Mouse (Mus musculus) heart, embryonic 11.5 days (tissue): ENCODE measurements around the gene Tssk4. TPM values are rescaled to one million over a fixed set of nuclear protein-coding genes. Genes with fewer than 3 reads are reported as not detected.

Experiments
- ATAC-seq: fragments of 200-750 bp; cut with Nextera tagmentation; replicated peaks from 2 replicates; pipeline ENCODE4 v1.8.0; 2017; ENCODE audit warnings: moderate library complexity; ENCODE audit not compliant: insufficient number of reproducible peaks, low FRiP score, low TSS enrichment
- H3K27ac ChIP-seq: fragments of 300-500 bp; sonication (generic); 2 replicates; pipeline ENCODE4 v1.5.1; 2014; ENCODE audit warnings: mild to moderate bottlenecking, low read depth, low read length
- H3K27me3 ChIP-seq: fragments of 300-500 bp; sonication (generic); 2 replicates; pipeline ENCODE4 v1.6.1; 2014; ENCODE audit warnings: mild to moderate bottlenecking, low read length, mixed read lengths; ENCODE audit not compliant: control insufficient read depth, insufficient read depth
- H3K36me3 ChIP-seq: fragments of 300-500 bp; sonication (generic); 2 replicates; pipeline ENCODE4 v1.6.1; 2014; ENCODE audit warnings: mild to moderate bottlenecking, low read length, moderate library complexity, mixed read lengths; ENCODE audit not compliant: control insufficient read depth, insufficient read depth
- H3K4me1 ChIP-seq: fragments of 300-500 bp; sonication (generic); 2 replicates; pipeline ENCODE4 v1.6.1; 2014; ENCODE audit warnings: low read length; ENCODE audit not compliant: control insufficient read depth, insufficient read depth
- H3K4me2 ChIP-seq: fragments of 300-500 bp; sonication (generic); 2 replicates; pipeline ENCODE4 v1.6.1; 2014; ENCODE audit warnings: mild to moderate bottlenecking, moderate library complexity
- H3K4me3 ChIP-seq: fragments of 300-500 bp; sonication (generic); 2 replicates; pipeline ENCODE4 v1.5.1; 2014; ENCODE audit warnings: low read depth, low read length
- H3K9ac ChIP-seq: fragments of 300-500 bp; sonication (generic); 2 replicates; pipeline ENCODE4 v1.6.1; 2014; ENCODE audit warnings: mild to moderate bottlenecking, low read depth, low read length, moderate library complexity
- H3K9me3 ChIP-seq: fragments of 300-500 bp; sonication (generic); replicated peaks from 2 replicates; pipeline ENCODE4 v1.6.1; 2016; ENCODE audit warnings: low read length; ENCODE audit not compliant: control insufficient read depth
- WGBS: fragments of 180-500 bp; shearing (Covaris S2); extraction: QIAGEN DNeasy Blood & Tissue Kit; methylation state at CpG from one replicate; pipeline ENCODE4 v1.1.7; 2014; ENCODE audit not compliant: insufficient replicate concordance; 5-methylcytosine and 5-hydroxymethylcytosine counted together
- polyA plus RNA-seq: library from polyadenylated mRNA; unstranded; fragments of >200 nt; fragmentation: Nextera tagmentation; extraction: Ambion mirVana; gene quantifications from 2 replicates; pipeline ENCODE4 v1.2.1, GENCODE M21; 2014

The Tssk4 gene
- polyA plus RNA-seq, result 0.63 TPM in 2 replicates

DNA sequence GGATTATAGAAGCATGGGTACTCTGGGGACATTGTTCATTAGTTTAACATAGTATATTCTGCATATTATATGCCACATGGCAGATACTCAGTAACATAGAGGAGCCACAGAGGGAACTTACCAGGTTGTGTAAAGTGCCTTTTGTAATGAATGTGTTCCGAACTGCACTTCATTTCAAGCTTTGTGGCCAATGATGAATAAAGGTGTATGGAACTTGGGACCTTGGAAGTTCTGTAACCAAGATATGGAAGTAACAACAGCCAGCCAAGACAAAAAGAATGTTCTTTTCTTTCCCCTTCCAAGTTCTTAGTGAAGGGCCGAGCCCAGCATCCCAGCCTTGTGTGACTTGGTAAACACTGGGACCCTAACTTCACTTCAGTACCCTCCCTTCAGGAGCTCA lies at the start of gene Tssk4:
Tssk4 (plus strand) TSS at position 301 of the 400 bp plus-strand sequence.
- Histone ChIP-seq H3K27ac (no peak within 1 kb of the TSS), H3K36me3 (peaks cover 5% of the 10 kb centered on the region), H3K9ac (no peak within 1 kb of the TSS), H3K4me1 (peaks cover 6% of the 10 kb centered on the region), H3K4me2 (no peak within 1 kb of the TSS), H3K27me3 (no peaks in the 10 kb centered on the region), H3K9me3 (no peaks in the 10 kb centered on the region), H3K4me3 (no peak within 1 kb of the TSS)
- WGBS, result 91% methylated on average over 2 of the region's 2 CpGs
- ATAC-seq, result no peak

DNA sequence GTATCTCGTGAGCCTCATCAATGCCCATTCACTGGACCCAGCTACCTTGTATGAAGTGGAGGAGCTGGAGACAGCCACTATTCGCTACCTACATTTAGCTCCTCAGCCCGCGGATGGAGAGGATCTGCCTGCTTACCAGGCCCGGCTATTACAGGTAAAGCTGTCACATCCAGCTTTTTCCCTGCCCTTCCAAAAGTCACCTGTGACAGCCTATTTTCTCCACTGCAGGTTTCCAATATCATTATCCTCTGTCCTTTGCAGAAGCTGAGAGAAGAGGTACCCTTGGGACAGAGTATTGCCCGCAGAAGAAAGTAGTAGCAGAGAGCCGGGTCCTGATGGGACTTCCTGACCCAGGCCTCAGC lies 46.7 kb upstream of the Tssk4 start, which contains the start of gene Irf9:
Irf9 (plus strand) TSS at position 301 of the 362 bp plus-strand sequence.
- no peaks in the 10 kb centered on the region for H3K27me3 ChIP-seq
- peak within 1 kb of the TSS; percentile 85 for H3K27ac ChIP-seq
- H3K4me2 ChIP-seq, result peak within 1 kb of the TSS; percentile 74
- H3K4me1 ChIP-seq, result peaks cover 11% of the 10 kb centered on the region; the same call in 1 of the 2 replicates
- peak within 1 kb of the TSS; percentile 40 for H3K4me3 ChIP-seq
- no peaks in the 10 kb centered on the region for H3K9me3 ChIP-seq
- WGBS, result 89% methylated on average over 7 of the region's 7 CpGs
- peak within 1 kb of the TSS; percentile 76 for H3K9ac ChIP-seq
- ATAC-seq, result no peak
- peaks cover 38% of the 10 kb centered on the region for H3K36me3 ChIP-seq

DNA sequence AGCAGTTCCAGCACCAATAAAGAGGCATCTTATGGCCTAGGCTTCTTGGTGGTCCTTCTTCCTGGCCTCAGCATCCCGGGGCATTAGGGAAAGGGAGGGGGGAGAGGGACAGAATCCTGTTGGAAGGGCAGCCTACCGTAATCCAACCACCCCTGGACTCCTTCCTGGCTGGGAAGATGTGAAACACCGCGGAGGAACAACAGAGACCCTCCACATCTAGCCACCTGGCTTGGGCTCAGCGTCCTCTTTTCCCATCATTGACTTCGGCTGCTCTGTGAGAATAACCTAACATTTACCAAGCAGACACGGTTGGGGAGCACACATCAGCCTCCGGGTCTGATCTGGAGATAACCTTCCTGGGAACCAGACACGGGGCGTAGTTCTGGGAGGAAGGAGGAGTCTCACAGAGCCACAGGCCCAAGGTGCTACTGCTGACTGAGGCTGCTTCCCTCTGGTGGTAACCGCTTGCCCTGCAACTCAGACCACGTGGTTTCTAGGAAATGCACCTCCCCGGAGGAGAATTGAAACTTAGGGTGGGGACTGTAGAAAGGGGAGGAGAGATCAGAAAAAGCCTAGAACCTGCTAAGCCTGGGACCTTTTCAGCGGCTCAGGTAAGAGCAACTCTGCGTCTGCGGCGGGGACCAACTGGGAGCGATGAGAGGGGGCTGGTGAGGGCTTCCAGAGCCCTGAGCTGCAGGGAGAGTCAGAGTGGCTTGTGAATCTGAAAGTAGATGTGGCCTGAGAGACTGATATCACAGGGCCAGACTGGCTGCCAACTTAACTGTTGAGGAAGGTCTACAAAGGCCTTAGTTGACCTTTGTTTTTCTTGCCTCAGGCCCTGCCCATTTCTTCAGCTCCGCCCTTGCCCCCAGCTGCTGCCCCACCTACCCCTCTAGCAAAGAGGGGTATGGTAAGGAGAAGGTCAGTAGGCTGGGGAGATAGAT lies 46.1 kb upstream of the Tssk4 start:
- peak overlapping the region; percentile 76 for H3K9ac ChIP-seq
- peak overlapping the region; percentile 40 for H3K4me3 ChIP-seq
- peak overlapping the region; percentile 74 for H3K4me2 ChIP-seq
- WGBS, result 16% methylated on average over 19 of the region's 19 CpGs
- peaks cover 11% of the 10 kb centered on the region; the same call in 1 of the 2 replicates for H3K4me1 ChIP-seq
- H3K27me3 ChIP-seq, result no peaks in the 10 kb centered on the region
- peak overlapping the region; percentile 85 for H3K27ac ChIP-seq
- peak; percentile 84 for ATAC-seq
- H3K36me3 ChIP-seq, result peaks cover 36% of the 10 kb centered on the region
- H3K9me3 ChIP-seq, result no peaks in the 10 kb centered on the region

DNA sequence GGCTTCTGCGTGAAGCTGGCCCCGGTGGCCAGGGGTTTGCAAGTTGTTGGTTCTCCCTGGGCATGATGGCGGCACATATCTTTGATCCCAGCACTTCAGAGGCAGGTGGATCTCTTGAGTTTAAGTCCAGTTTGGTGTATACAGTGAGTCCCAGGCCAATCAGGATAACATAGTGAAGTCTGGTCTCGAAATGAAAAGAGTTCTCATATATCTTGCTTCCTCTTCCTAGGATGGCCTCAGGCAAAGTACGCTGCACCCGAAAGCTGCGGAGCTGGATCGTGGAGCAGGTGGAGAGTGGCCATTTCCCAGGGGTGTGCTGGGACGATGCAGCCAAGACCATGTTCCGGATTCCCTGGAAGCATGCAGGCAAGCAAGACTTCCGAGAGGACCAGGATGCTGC lies 45.2 kb upstream of the Tssk4 start:
- Histone ChIP-seq H3K4me2 (no peak overlapping the region; the same call in 1 of the 2 replicates), H3K4me3 (no peak overlapping the region), H3K4me1 (peaks cover 11% of the 10 kb centered on the region; the same call in 1 of the 2 replicates), H3K9me3 (no peaks in the 10 kb centered on the region), H3K27me3 (no peaks in the 10 kb centered on the region), H3K36me3 (peaks cover 34% of the 10 kb centered on the region), H3K27ac (no peak overlapping the region), H3K9ac (no peak overlapping the region)
- no peak for ATAC-seq
- WGBS, result 94% methylated on average over 11 of the region's 11 CpGs

DNA sequence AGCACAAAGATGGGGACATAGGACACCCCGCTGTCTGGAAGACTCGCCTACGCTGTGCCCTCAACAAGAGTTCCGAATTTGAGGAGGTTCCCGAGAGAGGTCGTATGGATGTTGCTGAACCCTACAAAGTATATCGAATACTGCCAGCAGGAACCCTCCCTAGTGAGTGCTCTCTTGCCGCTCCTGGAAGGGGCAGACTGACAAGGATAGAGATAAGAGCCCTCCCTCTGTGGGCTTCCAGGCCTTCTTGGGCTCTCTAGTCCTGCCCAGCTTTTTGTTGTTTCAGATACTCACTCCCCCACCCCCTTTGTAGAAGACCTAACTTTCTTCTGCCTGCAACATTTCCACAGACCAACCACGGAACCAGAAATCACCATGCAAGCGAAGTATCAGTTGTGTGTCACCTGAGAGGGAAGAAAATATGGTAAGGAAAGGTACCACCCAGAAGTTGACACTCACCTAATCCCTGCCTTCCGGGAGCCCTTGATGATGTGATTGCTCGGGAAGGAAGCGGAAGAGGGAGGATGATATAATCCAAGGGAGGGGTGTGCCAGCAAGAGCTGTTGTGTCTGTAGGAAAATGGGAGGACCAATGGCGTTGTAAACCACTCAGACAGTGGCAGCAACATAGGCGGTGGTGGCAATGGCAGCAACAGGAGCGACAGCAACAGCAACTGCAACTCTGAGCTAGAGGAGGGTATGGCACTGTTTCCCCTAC lies 44.1 kb upstream of the Tssk4 start:
- Histone ChIP-seq H3K4me2 (no peak overlapping the region), H3K9ac (no peak overlapping the region), H3K27me3 (no peaks in the 10 kb centered on the region), H3K4me1 (peaks cover 11% of the 10 kb centered on the region; the same call in 1 of the 2 replicates), H3K4me3 (no peak overlapping the region), H3K9me3 (no peaks in the 10 kb centered on the region), H3K36me3 (peaks cover 32% of the 10 kb centered on the region), H3K27ac (no peak overlapping the region)
- ATAC-seq, result no peak
- 77% methylated on average over 16 of the region's 16 CpGs for WGBS

DNA sequence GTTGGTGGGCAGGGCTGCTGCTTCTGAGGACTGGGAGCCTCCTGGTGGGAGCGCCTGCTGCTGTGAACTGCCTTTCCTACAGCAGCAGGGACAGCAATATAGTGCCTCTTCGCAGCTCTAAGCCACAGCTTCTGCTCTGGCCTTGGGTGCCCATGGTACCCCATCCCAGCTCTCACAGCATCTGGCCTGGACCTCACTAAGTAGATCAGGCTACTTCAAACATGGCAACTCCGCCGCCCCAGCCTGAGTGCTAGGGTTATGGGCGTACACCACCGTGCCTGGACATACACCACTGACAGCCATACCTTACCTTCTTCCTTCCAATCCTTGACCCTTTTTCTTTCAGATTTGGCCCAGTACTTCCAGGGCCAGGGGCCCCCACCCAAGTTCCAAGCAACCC lies 41.6 kb upstream of the Tssk4 start:
- no peak for ATAC-seq
- no peak overlapping the region for H3K27ac ChIP-seq
- no peak overlapping the region for H3K9ac ChIP-seq
- H3K9me3 ChIP-seq, result no peaks in the 10 kb centered on the region
- no peak overlapping the region for H3K4me3 ChIP-seq
- H3K4me1 ChIP-seq, result peaks cover 14% of the 10 kb centered on the region; the same call in 1 of the 2 replicates
- H3K27me3 ChIP-seq, result no peaks in the 10 kb centered on the region
- no peak overlapping the region for H3K4me2 ChIP-seq
- 87% methylated on average over 6 of the region's 6 CpGs for WGBS
- peaks cover 17% of the 10 kb centered on the region for H3K36me3 ChIP-seq

DNA sequence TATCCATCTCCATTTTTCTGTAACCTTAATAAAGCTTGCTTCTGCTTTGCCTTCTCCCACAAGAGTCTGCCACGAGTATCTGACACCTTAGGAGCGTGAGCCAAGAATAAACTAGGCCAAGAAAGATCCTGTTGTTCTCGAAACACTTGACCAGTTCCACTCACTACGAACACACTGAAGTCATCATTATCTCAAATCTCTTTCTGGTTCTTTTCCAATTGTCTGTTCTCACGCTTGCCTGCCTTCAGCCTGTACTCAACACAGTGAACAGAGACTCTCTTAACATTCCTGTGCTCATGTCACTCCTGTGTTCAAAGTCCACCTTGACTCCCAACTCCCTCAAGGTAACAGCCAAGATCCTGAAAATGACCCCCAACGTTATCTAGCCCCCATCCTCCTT lies 36.6 kb upstream of the Tssk4 start:
- Histone ChIP-seq H3K27me3 (no peaks in the 10 kb centered on the region), H3K4me1 (0 out of 2 replicates have a peak, but pooled peaks cover 12% of the 10 kb centered on the region), H3K27ac (0 out of 2 replicates have a peak overlapping the region, but pooled peaks have one; percentile 18), H3K4me2 (no peak overlapping the region), H3K4me3 (no peak overlapping the region), H3K9me3 (no peaks in the 10 kb centered on the region), H3K9ac (no peak overlapping the region), H3K36me3 (peaks cover 7% of the 10 kb centered on the region; the same call in 1 of the 2 replicates)
- ATAC-seq, result no peak
- WGBS, result 38% methylated on average over 6 of the region's 6 CpGs

DNA sequence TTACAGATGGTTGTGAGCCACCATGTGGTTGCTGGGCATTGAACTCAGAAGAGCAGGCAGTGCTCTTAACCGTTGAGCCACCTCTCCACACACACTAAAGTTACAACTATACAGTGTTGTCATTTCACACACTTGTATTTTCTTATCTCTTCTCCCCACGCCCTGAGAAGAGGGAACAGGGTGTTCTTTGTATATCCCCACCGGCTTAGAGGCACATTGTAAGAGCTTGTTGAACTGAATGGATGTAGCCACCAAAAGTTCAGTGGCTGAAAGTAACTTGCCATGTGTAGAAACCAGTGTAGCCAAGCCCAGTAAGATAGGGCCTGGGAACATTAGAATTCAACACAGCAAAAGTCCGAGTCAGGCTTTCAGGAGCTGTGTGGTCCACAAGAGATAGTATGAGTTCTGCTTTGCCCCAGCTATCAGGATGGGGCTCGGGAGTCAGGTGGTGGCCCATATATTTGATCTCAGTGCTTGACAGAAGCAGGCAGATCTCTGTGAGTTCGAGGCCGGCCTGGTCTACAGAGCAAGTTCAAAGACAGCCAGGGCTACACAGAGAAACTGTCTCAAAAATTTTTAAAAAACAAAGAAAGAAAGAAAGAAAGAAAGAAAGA lies 35.3 kb upstream of the Tssk4 start:
- Histone ChIP-seq H3K9ac (no peak overlapping the region), H3K4me3 (no peak overlapping the region), H3K4me1 (peaks cover 17% of the 10 kb centered on the region; the same call in 1 of the 2 replicates), H3K36me3 (no peaks in the 10 kb centered on the region), H3K9me3 (no peaks in the 10 kb centered on the region), H3K27me3 (no peaks in the 10 kb centered on the region), H3K27ac (no peak overlapping the region), H3K4me2 (no peak overlapping the region)
- whole genome bisulfite sequencing, result 63% methylated on average over 7 of the region's 7 CpGs
- ATAC-seq, result no peak
